Mouse (Mus musculus) B cell, adult 2 months (primary cell): ENCODE data around the gene Suv39h1.
"Not testable (repeated sequence)": the region's sequence is repeated elsewhere in the genome, so short reads cannot be mapped to it uniquely, and the experiment has no call there.

Experiments
- DNase-seq, 2 experiments: peaks; one replicate each; pipeline ENCODE4 v3.0.0; 2022

Suv39h1 gene

DNA sequence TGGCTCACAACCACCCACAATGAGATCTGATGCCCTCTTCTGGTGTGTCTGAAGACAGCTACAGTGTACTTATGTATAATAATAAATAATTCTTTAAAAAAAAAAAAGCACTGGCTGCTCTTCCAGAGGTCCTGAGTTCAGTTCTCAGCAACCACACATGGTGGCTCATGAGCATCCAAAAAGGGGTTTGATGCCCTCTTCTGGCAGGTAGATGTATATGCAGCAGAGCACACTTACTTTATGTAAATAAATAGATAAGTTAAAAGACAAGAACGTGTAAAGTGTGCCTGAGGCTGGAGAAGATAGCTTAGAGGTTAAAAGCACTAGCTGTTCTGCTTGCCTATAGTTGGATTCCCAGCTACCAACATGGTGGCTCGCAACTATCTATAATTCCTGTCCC lies 49.8 kb downstream of the Suv39h1 start:
- no peak for DNase-seq

DNA sequence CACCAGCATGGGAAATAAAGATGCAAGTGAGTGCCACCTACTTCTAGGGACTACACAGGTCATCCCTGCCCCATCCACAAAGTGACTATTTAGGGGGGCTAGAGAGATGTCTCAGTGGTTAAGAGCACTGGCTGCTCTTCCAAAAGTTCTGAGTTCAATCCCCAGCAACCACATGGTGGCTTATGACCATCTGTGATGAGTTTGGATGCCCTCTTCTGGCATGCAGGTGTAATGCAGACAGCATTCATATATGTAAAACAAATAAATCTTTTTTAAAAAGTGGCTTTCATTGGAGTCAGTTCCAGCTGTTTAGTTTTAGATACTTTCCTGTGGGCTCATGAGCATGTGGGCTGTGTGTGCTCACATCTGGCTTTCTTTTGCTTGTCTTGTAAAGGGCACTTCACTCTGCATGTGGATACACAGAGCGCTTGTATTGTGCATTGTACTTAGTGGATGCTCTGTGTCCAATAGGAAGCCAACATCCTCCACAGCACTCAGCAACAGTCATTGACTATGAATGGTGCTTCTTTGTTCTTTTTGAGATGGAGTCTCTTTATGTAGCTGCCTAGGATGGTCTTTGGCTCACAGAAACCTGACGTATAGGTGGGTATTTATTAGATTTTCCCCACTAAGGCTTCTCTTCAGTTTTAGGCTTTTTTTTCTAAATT lies 54.3 kb downstream of the Suv39h1 start:
- peak; percentile 6 to 10 for DNase-seq

DNA sequence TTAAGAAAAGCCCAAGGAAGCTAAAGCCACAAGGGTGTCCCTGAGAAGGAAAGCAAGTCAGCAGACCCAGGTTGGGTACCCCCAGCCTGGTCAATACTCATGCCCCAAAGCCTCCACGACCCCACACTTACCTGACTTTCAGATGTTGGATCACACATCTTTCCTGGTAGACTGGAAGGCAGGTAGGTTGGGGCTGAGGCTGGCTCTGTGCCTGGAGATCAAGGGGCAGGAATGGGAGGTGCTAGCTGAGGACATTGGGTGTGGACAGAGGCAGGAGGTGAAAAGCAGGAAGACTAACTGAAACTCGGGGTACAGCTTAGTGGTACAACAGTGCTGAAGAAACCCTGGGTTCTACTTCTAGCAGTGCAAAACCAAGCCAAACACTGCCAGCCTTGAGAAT lies 56.3 kb downstream of the Suv39h1 start, which contains the start of gene Glod5:
Glod5 (minus strand) TSS at position 207 of the 400 bp plus-strand sequence.
- no peak for DNase-seq

DNA sequence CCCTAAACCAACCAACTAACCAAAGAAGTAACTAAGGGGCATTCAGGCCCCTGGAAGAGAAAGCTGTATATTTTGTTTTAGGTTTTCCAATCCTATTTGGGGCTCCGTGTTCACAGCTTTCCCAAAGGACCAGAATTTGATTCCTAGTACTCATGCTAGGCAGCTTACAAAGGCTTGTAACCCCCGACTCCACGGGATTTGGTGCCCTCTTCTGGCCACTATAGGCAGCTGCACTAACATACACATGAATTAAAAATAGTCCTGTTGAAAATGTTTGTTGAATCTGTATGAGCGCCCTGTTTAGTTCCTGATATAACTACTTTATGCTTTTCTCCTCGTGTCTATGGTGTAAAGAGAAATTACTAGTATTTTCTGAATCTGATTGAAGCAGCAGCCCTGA lies 57.4 kb downstream of the Suv39h1 start:
- peak; percentile 56 to 58 for DNase-seq

DNA sequence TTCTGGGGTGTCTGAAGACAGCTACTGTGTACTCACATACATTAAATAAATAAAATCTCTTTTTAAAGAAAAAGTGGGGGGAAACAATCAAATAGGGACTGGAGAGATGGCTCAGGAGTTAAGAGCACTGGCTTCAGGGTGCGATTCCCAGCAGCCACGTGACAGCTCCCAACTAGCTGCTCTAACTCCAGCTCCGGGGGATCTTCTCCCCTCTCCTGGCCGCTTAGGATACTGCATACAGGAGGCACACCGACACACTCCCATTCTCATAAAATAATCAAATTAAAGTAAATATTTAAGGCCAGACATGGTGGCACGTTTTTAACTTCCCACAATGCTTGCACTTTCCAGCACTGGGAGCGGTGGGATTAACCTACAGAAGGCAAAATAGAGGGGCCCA lies 58.9 kb downstream of the Suv39h1 start:
- not testable (repeated sequence) for DNase-seq

DNA sequence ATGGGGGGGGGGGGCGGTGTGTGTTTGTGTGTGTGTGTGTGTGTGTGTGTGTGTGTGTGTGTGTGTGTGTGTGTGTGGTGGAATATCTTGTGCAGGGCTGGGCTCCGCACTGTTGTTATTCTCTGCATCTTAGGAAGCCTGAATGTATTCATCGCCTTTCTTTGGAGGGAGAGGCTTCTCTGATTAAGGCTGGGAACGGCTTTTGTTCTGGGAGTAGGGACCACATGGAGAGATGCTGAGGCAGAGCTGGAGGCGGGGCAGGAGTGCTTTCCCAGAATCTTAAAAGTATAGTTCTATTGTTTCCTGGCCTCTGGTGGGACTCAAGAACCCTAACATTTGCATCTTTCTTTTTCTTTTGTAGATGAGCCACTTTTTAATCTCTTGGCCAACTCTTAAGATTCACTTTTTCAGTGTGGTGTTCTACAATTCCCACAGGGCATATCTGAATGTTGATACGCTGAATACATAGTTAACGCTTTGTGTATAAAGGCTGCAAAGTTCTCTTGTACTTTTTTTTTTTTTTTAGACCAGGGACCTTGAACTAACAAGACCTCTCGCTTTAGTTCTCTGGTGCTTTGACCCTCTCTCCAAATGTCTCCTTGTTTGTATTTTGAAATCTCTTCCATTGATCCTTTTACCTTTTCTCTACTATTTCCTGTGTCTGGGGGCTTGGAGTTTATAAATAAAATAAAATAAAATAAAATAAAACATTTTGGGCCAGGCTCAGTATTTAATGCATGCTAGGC lies 60.8 kb downstream of the Suv39h1 start:
- DNase-seq, result no peak

DNA sequence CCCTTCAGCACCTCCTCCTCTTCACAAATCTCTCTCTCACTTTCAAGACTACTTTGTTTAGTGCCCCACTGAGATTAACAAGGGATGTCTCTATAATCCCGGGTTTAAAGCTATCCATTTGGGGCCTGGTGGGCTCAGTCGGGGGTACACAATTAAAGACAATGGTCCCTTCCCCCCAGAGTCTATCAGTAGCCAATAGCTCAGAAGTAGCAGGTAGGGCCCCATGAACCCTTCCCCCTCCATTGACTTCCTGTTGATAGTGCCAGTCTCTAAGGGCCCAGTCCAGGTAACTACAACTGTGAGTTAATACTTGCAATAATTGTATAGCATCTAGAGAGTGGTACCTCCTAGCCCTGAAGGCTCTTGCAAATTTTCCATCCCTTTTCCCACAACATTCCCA lies 61.4 kb downstream of the Suv39h1 start:
- no peak for DNase-seq
